Mouse (Mus musculus): ENCODE results near the gene Scd1.

- TF ChIP-seq POLR2A (IDR thresholded peaks at IDR 0.05; ENCODE audit: low read depth, low read length) = no peak
- TF ChIP-seq CTCF (conservative IDR thresholded peaks at IDR 0.05; ENCODE audit: insufficient read depth, insufficient read length, low read depth, low read length) = no peak
These were observed 31.1 kb downstream of the Scd1 start for GRCm38 (mm10) chr19:44376511-44376951.
